Mouse (Mus musculus) liver, embryonic 16.5 days (tissue): ENCODE measurements around the gene Zfx. TPM values are rescaled to one million over a fixed set of nuclear protein-coding genes. Genes with fewer than 3 reads are reported as not detected.

Experiments
- ATAC-seq: fragments of 200-750 bp; cut with Nextera tagmentation; 2 replicates; pipeline ENCODE4 v1.8.0; 2017; ENCODE audit warnings: low read depth, mild to moderate bottlenecking, moderate number of reproducible peaks, moderate library complexity
- H3K27ac ChIP-seq: fragments of 300-500 bp; sonication (generic); 2 replicates; pipeline ENCODE4 v1.5.1; 2014; ENCODE audit warnings: mild to moderate bottlenecking, low read length
- H3K27me3 ChIP-seq: fragments of 300-500 bp; sonication (generic); 2 replicates; pipeline ENCODE4 v1.6.1; 2014; ENCODE audit warnings: low read depth, low read length, mixed read lengths; ENCODE audit not compliant: control insufficient read depth, insufficient read depth
- H3K36me3 ChIP-seq: fragments of 300-500 bp; sonication (generic); 2 replicates; pipeline ENCODE4 v1.6.1; 2014; ENCODE audit warnings: mild to moderate bottlenecking; ENCODE audit not compliant: control insufficient read depth, insufficient read depth
- H3K4me1 ChIP-seq: fragments of 300-500 bp; sonication (generic); 2 replicates; pipeline ENCODE4 v1.6.1; 2014; ENCODE audit warnings: low read depth, low read length, mixed read lengths; ENCODE audit not compliant: control insufficient read depth
- H3K4me2 ChIP-seq: fragments of 300-500 bp; sonication (generic); 2 replicates; pipeline ENCODE4 v1.6.1; 2014; ENCODE audit warnings: low read depth, low read length, mixed read lengths
- H3K4me3 ChIP-seq: fragments of 300-500 bp; sonication (generic); 2 replicates; pipeline ENCODE4 v1.5.1; 2014; ENCODE audit warnings: low read depth, mild to moderate bottlenecking, low read length
- H3K9ac ChIP-seq: fragments of 300-500 bp; sonication (generic); 2 replicates; pipeline ENCODE4 v1.6.1; 2014; ENCODE audit warnings: low read depth, low read length
- H3K9me3 ChIP-seq: fragments of 300-500 bp; sonication (generic); replicated peaks from 2 replicates; pipeline ENCODE4 v1.6.1; 2016; ENCODE audit warnings: low read length; ENCODE audit not compliant: control insufficient read depth
- WGBS: fragments of 180-500 bp; shearing (Covaris S2); extraction: QIAGEN DNeasy Blood & Tissue Kit; methylation state at CpG from one replicate; pipeline ENCODE4 v1.1.7; 2014; ENCODE audit not compliant: insufficient replicate concordance; 5-methylcytosine and 5-hydroxymethylcytosine counted together
- polyA plus RNA-seq: library from polyadenylated mRNA; unstranded; fragments of >200 nt; fragmentation: Nextera tagmentation; extraction: Ambion mirVana; gene quantifications from 2 replicates; pipeline ENCODE4 v1.2.1, GENCODE M21; 2015

The Zfx gene
- polyA plus RNA-seq, 1 experiment from 2014 or later: 12.7 TPM

DNA sequence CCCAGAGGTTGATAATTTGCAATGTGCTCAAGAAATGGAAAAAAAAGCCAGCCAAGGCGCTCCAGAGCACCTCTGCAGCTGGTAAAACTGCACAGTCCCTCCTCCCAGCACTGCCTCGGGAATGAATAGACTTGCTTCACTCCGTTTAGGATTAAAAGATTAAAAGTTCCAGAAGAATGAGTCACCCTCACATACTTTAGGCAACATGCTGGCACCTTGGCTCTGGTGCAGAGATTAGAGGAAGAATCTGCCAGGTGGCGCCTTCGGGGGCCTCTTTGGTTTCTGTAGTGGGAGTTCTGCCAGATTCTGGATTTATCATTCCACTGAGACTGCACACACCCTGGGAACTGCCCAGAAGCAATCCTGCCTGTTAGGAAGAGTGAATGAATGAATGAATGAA is 75.5 kb downstream of the Zfx start:
- H3K4me1 ChIP-seq: no peaks in the 10 kb centered on the region
- no peak overlapping the region for H3K9ac ChIP-seq
- WGBS: 50% methylated on average over 5 of the region's 5 CpGs
- H3K27ac ChIP-seq: no peak overlapping the region
- no peak overlapping the region for H3K4me2 ChIP-seq
- no peak for ATAC-seq
- H3K9me3 ChIP-seq: no peaks in the 10 kb centered on the region
- H3K36me3 ChIP-seq: no peaks in the 10 kb centered on the region
- no peak overlapping the region for H3K4me3 ChIP-seq
- peaks cover 7% of the 10 kb centered on the region; the same call in 1 of the 2 replicates for H3K27me3 ChIP-seq

- H3K9me3 ChIP-seq: no peaks in the 10 kb centered on the region
- no peak overlapping the region for H3K4me2 ChIP-seq
- H3K9ac ChIP-seq: no peak overlapping the region
- H3K4me1 ChIP-seq: no peaks in the 10 kb centered on the region
- H3K27ac ChIP-seq: no peak overlapping the region
- no peak overlapping the region for H3K4me3 ChIP-seq
- WGBS: 64% methylated on average over 5 of the region's 5 CpGs
- peaks cover 7% of the 10 kb centered on the region; the same call in 1 of the 2 replicates for H3K27me3 ChIP-seq
- ATAC-seq: no peak
- H3K36me3 ChIP-seq: no peaks in the 10 kb centered on the region
These were observed 76.1 kb downstream of the Zfx start for GRCm38 (mm10) chrX:94047381-94047780.

DNA sequence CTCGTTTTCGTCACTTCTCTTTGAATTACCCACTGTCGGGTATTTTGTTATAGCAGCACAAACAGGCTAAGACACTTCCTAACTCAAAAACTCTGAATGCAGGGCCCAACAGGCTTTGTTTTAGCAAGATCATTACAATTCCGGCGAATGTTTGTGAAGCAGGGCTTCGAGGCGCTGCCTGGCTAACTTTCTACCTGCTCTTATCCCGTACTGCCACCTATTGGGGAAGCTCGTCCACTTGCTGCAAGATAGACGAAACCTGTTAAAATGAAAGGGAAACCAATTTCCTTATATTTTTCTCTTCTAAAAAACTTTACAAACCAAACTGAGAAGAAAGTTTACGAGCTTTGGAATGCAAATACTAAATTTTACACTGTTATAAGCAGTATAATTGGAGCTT is 90.6 kb downstream of the Zfx start:
- no peak for ATAC-seq
- H3K4me3 ChIP-seq: no peak overlapping the region
- H3K9me3 ChIP-seq: no peaks in the 10 kb centered on the region
- 28% methylated on average over 11 of the region's 11 CpGs for WGBS
- H3K36me3 ChIP-seq: no peaks in the 10 kb centered on the region
- no peaks in the 10 kb centered on the region for H3K27me3 ChIP-seq
- no peaks in the 10 kb centered on the region for H3K4me1 ChIP-seq
- H3K4me2 ChIP-seq: 0 out of 2 replicates have a peak overlapping the region, but pooled peaks have one; percentile 9
- no peak overlapping the region for H3K27ac ChIP-seq
- H3K9ac ChIP-seq: no peak overlapping the region

DNA sequence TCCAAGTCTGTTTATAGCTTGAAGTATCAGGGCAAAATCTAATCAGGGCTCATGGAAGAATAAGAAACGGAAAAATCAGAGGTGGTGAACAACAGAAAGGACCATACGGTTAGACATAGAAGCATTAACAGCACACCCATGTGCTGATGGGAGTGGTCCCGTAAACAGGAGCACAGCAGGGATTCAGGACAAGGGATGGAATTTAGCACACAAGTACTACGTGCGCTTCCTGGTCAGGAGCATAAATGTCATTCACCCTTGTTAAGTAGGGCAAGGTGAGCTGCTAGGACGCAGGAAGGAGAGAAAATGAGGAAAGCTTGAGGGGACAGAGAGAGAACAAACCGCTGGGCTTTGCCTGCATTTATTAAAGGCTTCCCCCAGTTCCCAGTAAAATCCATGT is 93.4 kb downstream of the Zfx start:
- Histone ChIP-seq H3K4me3 (no peak overlapping the region), H3K9ac (no peak overlapping the region), H3K4me1 (no peaks in the 10 kb centered on the region), H3K27me3 (peaks cover 3% of the 10 kb centered on the region; the same call in 1 of the 2 replicates), H3K36me3 (no peaks in the 10 kb centered on the region), H3K27ac (no peak overlapping the region), H3K4me2 (no peak overlapping the region), H3K9me3 (no peaks in the 10 kb centered on the region)
- no peak for ATAC-seq
- WGBS: 73% methylated on average over 7 of the region's 7 CpGs

Other genes starting within 250 kb of the Zfx start
- gene AU015836, start 155.0 kb downstream of the Zfx start, polyA plus RNA-seq: 0.28 and 0.31 TPM in 2 replicates
- 35.0 and 37.6 TPM in 2 replicates for gene Eif2s3x, start 89.2 kb upstream of the Zfx start, polyA plus RNA-seq
- gene Klhl15, start 110.9 kb upstream of the Zfx start, polyA plus RNA-seq: 3.2 and 3.5 TPM in 2 replicates
- not detected in 2 replicates for gene Fam90a1b, start 243.1 kb upstream of the Zfx start, polyA plus RNA-seq
- 40.5 and 45.1 TPM in 2 replicates for gene Apoo, start 243.4 kb upstream of the Zfx start, polyA plus RNA-seq